Mouse (Mus musculus) right cerebral cortex, adult 2 months (tissue): ENCODE results near the gene Fzr1.
A peak's percentile ranks its signal among the peaks of the same experiment; 100 is the strongest.

Experiments used
- DNase-seq, 2 experiments: peaks; one replicate each; pipeline ENCODE4 v3.0.0; 2021 to 2022; ENCODE audit warnings: low spot score in 2 of 2

Fzr1 gene

DNA sequence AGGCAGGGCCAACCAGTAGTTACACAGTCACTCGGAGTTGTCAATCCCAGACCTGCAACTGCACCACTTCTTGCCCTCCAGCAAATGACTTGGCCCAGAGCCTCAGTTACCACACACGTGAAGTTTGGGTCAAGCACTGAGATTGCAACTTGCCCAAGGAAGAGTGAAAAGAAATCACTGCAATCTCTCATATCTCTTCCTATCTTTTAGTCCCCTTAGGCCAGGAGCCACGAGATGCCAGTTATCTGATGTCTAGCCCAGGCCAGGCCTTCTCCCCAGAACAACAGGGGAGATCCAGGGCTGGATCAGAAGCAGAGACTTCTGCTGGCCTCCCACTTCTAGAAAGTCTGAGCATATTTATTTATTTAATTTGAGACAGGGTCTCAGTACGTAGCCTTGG lies 22.8 kb downstream of the Fzr1 start:
- DNase-seq, result no peak

DNA sequence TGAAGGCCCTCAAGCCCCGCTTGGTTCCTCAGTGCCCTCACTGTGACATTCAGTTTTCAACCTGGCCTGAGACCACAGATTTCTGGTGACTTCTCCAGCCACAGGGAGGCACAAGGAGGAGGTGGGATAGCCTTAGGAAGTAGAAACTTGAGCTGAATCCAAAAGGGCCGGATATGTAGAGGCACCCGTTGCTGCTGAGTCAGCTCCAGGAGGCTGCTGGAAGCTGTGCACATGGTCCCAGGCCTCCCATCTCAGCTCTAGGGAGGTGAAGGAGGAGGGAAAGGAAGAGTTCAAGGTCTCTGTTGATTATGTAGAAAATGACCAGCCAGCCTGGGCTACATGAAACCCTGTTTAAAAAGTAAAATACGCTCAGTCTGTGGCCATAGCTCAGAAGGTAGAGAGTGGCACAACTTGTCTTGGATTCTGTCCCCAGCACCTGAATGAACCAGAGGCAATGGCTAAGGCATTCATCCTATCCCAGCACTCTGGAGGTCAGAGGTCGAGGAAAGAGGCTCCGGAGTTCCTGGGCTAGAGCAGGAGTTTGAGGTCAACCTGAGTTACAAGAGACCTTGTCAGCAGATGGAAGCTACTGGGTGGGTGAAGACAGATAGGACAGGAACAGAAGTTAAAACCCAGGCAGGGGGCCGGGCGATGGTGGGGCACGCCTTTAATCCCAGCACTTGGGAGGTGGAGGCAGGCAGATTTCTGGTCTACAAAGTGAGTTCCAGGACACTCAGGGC lies 23.4 kb downstream of the Fzr1 start:
- DNase-seq, result no peak

DNA sequence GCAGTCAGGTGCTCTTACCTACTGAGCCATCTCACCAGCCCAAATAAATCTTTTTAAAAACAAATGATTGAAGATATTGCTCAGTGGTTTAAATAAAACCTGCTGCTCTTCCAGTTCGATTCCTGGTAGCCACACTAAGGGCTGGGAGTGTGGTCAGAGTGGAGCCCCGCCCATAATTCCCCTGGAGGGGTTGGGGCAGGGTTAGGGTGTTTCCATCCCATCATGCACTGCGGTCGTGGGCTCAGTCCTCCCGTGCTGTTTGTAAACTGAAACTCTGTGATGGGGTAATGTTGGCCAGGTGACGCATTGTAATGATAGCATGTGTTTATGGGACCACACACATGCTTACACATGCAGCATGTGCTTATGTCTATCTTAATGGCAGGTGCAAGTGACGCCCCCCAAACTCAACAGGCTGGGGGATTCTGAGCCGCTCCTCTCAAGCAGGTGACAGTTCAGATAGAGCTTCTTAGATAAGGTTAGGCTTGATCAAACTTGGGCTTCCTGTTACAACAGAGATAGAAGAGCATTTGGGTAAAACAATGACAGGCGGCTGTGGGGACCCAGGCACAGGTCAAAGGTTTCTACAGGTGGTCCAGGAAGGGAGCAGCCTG lies 26.5 kb downstream of the Fzr1 start:
- no peak for DNase-seq

GRCm38 (mm10) chr10:81350351-81351063 lies 27.8 kb downstream of the Fzr1 start, which contains the start of gene Hmg20b:
Gene Hmg20b, minus strand, starts transcription at chr10:81350480.
- DNase-seq, result peak; percentile 99 to 100

- no peak for DNase-seq
Observed at GRCm38 (mm10) chr10:81349961-81350350, 28.4 kb downstream of the Fzr1 start.

DNA sequence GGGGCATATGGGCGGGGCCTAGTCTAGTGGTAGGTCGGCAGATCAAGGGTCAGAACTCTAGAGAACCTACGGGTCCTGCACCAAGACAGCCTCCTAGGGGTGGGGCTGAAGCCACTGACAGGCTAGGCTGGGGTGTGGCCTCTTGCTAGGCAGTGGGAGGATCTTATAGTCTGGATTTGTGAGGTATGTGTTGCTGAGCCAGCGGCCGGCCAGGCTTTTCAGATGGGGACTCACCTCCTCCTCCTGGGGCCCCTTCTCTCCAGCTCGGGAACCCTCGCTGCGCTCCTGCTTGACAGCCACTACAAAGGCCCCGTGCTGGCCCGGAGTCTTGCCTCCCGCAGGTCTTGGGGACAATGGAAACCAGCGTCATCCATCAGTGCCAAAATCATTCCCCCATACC lies 29.2 kb downstream of the Fzr1 start:
- DNase-seq, result no peak

GRCm38 (mm10) chr10:81346453-81347067 lies 31.8 kb downstream of the Fzr1 start:
- DNase-seq, result peak; percentile 65 to 68

DNA sequence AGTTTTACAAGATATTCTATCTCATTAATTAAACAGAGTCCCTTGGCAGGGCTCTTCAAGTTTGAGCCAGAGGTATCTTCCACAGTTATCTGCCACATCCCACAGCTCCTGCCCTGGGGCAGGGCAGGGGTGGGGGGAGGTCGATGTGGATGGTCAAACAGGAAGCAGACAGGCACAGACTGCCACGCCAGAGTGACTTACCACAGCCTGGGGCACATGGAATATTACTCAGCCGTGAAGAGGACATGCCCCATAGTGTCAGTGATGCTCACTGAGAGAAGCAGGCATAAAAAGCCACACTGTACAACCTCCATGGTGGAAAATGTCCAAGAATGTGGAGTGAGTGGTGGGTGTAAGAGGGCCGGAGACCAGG lies 33.2 kb downstream of the Fzr1 start:
- DNase-seq, result no peak

- no peak for DNase-seq
Observed at GRCm38 (mm10) chr10:81344421-81345161, 33.7 kb downstream of the Fzr1 start.

GRCm38 (mm10) chr10:81342686-81343505 lies 35.4 kb downstream of the Fzr1 start, which contains the start of gene Gipc3:
Gene Gipc3, minus strand, starts transcription at chr10:81343266.
- no peak for DNase-seq

GRCm38 (mm10) chr10:81341333-81341949 lies 36.9 kb downstream of the Fzr1 start:
- peak; percentile 55 to 66 for DNase-seq

DNA sequence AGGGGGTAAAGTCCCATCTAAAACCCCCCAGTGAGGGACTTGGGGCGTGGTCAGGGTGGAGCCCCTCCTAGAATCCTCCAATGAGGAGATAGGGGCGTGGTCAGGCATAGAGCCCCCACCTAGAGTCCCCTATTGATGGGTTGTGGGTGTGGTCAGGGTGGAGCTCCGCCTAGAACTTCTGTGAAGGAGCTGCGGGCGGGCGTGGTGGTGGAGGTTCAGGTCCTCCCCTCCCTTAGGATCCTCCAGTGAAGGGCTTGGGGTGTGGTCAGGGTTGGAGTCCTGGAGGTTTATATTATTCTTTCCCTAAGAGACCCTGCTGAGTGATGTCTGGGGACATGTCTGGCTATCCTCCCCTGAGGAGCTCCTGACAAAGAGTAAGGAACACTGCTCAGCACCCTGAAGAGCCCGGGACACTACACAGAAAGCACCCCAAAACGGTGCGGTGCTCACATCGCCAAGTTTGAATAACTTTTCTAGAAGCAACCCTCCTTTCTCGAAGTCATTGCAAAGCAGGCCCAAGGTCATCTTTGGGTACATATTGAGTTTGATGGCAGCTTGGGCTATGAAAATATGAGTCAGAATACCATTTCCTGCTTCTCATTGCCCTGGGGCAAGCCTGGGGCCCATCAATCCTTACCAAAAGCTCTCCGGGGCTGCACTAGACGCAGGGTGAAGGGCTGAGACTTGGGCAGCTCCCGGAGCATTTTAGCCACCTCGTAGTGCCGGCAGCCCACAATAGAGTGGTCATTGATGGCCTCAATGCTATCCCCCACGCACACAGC lies 37.6 kb downstream of the Fzr1 start:
- DNase-seq, result no peak

- DNase-seq, result no peak
Observed at GRCm38 (mm10) chr10:81336558-81336957, 41.8 kb downstream of the Fzr1 start.

GRCm38 (mm10) chr10:81335393-81336340 lies 42.6 kb downstream of the Fzr1 start:
- no peak for DNase-seq

DNA sequence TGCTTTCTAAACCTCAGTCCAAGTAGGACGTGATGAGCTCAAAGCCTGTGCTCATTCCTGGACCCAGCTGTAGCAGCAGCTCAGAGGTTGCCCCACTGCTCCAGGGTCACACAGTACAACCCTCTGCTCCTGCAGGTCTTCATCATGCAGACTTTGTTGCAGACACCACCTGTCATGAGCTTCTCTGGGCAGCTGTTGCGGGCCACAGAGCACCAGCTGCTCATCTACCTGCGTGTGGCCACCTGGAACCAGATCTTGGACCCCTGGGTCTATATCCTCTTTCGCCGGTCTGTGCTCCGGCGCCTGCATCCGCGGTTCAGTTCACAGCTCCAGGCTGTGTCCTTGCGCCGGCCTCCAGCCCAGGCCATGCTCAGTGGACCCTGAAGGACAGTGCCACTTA lies 44.0 kb downstream of the Fzr1 start:
- no peak for DNase-seq

- DNase-seq, result no peak
Observed at GRCm38 (mm10) chr10:81332277-81332676, 46.0 kb downstream of the Fzr1 start.

DNA sequence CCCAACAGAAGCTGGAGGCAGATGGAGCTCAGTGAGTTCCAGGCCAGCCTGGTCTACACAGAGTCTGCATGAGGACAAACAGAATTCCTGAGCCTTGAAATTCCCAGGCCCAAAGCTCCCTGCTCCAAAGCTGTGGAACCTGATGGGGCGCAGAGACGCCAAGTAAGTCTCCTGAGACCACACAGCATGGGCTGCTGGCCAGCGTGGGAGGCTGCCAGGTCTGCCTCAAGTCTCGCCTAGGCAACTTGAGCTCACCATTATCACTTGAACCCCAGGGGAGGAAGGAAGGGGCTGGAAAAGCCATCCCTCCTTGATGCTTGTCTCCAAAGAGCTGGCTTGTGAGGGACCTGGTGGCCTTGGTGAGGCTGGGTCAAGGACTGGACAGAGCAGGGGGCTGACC lies 48.3 kb downstream of the Fzr1 start:
- DNase-seq, result no peak

- no peak for DNase-seq
Observed at GRCm38 (mm10) chr10:81329194-81329975, 48.9 kb downstream of the Fzr1 start.
